Mouse (Mus musculus) ovary, postnatal 10 days (tissue): ENCODE data around the gene Rbms1.

ENCODE experiments used
- DNase-seq: peaks from one replicate; pipeline ENCODE4 v3.0.0; 2022; ENCODE audit warnings: low spot score

Gene Rbms1

DNA sequence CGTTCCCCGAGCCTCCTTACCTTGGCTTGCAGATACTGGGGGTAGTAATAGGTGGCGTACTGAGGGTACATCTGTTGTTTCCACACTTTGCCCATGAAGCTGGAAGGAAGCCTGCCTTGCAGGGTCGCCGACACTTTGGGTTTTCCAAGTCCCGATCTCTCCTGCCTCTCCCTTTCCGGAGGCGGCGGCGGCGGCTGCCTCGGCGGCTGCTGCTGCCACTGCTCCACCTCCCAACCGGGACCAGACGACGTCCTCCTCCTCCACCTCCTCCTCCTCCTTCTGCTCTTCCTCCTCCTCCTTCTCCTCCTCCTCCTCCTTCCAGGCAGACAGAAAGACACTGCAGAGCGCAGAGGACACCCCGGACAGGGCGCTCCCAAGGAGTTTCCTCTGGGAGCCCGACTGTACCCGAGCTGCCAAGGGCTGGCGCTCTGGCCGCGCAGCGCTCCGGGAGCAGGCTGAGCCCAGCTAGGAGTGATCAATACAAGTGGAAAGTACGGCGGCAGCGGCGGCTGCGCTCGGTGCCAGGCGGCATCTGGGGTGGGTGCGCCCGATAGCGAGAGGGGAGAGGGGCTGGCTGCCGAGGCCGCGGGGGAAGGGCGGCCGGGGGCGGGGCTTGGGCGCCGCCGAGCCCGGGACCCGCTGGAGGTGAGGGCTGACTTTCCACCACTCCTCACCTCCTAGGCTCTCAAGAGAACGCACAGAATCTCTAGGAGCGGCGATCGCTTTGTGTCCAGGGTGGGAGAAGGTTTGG is at the start of gene Rbms1:
Gene Rbms1, minus strand, starts transcription at position 522 of the 751 bp plus-strand sequence.
- DNase-seq, result peak; percentile 63

DNA sequence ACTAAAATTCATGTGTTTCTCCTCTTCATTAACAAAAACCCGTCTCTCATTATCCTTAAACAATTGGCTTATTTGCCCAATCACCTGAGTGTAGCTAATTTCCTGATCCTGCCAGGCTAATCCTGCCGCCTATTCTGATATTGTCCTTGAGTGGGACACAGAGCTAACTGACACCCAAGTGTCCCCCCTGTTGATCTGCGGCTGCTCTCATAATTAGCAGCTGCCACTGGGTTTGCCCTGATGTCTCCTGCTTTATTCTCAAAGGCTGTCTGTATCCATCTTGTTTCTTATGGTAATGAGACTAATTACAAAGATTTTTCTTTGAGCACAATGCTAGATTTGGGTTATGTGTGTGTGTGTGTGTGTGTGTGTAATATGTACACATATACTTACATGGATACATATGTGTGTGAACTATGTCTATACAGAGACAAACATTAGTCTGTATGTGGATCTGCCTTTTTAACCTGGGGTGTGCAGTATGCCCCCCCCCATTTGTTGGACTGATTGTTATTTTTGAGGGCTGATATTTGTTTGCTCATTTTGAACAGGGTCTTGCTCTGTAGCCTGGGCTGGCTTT is 49.3 kb upstream of the Rbms1 start:
- DNase-seq, result no peak

DNA sequence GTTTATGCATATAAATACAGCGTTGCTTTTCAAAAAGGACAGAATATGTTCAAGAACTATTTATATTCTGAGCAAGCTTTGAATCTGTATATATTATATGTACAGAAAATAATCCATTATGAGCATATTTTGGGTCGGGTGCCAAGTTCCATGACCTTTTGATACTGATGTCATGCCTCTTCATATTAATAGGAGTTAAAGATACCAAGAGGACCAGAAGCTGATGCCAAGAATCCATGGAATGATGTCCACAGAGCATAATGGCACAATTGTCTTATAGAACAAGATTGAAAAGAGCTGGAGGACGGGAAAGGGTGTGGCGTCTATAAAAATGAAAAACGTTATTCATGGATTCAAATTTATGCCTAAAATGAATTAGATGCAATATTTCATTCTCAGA is 23.3 kb upstream of the Rbms1 start:
- DNase-seq, result no peak

DNA sequence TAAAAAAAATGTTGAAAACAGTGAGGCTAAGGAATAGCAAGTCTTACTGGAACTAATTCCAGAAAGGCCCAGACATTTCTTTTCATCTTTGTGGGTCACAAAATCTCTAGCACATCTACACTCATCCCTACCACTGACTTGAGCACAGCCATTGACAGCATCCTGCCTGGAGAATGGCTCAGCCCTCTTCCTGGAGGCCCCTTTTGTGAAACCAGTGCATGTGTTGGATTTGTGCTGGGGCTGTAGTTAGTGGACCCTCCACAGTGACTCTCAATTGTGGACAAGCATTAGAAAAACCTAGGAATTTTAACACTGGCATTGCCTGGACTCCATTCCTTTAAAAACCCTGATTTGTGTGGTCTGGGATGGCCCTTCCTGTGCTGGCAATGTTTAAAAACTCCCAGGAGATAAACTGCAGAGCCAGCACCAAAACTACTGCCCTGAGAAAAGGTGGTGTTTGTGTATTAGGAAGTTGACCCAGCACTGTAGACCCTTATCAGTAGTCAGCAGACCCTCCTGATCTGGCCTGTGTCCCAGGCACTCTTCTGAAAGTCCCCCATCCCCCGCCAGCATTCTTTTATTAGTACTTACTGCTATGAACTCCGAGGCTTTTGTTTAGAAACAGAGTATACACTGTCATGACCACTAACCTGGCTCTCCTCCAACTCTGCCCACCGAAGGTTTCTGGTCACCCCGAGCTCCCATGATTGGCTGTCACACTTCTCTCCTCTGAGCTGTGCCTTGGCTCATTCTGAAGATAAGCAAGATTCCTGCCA is 15.7 kb upstream of the Rbms1 start:
- no peak for DNase-seq

DNA sequence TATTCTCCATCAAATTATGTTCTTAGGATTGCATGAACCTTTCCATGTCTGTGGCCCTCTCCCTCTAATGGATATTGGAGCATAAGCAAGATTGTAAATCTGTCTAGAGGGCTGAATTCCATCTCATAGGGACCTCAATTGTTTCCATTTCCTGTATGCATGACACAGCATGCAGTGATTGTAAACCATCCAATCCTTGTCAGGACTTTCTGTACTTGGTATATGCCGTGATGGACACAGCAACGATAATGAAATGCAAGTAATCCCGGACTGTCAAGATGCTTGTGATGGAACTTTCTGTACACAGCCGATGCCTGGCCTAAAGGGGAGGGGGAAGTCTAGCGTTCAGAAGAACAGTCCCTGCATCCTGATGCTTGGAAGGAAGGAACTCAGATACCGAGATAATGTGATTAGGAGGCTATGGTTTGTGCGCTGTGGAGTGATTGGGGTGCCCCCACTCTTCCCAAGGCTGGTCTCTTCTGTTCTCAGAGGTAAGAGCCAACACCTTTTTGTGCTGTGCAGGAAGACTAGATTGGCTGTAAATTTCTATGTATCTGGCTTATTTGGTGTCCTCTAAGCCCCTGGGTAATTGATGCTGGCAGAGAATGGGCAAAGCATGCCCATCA is 9.3 kb upstream of the Rbms1 start:
- DNase-seq, result no peak

DNA sequence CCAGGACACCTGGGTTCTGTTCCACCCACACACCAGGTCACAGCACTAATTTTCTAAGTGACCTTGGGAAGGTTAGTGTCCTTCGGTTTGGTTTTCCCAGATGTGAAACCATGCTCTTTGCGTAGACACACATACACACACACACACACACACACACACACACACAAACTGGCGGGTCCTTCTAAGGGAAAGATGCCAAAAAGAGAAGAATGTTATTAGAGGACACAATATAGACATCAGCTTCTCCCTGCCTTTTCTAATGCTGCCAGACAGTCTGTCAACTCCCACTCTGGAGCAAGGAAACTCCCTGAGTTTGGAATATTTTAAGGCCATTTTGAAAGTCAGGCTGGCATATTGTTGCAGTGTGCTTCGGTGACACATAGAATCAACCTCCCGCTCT is 624 bp upstream of the Rbms1 start:
- no peak for DNase-seq

DNA sequence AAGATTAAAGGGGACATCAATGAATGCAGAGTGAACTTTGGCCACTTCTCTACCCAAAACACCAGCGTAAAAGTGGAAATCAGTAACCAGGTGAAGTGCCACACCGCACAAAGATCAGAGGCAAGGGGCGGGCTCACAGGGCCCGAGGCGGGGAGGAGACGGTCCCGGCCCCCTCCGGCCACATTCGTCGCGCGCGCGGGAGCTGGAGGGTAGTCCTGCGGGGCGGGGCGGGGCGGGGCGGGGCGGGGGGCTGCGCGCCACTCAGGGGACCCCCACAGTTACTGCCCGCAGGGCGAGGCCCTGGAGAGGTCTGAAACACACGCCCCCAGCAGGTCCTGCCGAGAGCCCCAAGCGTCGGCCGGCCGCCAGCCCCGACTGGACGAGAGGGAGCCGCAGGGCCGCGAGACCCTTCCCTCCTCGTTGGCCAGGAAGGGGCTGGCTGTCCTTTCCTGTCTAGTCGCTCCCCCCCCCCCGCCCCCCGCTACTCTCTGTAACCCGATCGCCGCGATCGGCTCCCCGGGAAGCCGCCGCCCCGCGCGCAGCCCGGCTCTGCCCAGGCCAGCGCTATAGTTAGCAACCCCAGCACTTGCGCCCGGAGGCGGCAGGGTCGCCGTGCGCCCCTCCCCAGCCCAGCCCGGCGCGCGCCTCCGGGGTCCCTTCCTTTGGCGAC is 856 bp downstream of the Rbms1 start:
- peak; percentile 45 for DNase-seq

DNA sequence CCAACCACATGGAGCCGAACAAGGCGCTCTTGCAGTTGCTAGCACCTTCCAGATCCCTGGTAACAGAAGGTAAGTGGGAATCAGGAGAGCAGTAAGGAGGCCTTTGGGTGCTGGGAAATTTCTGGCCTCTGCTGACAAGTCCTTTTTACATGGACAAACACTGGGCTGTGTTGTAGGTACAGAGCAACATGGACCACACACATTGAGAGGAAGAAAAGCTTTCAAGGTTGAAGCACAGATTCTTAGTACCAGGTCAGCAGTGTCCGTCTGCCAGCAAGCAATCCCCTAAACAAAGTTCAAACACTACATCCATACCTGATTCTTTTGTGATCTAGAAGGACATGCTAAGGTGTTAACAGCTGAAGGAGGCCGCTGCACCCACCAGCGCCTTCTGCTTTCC is 1.7 kb downstream of the Rbms1 start:
- no peak for DNase-seq

DNA sequence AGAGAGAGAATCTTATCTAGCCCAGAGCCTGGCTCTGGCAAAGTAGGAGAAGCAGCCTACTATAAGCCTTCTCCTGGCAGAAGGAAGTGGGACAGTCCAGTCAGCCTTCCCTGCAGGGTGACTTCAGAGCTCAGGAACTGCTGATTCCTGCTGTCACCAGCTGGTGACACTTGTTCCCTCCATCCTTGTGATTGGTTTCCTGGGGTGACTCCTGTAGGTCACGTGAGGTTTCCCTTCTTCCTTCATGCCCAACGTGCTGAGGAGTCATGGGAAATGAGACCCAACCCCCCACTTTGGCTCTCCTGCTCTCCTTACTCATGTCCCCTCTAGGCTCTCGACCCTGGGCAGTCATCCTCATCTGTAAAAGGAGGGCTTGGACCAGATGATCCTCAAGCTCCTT is 14.8 kb downstream of the Rbms1 start:
- no peak for DNase-seq

DNA sequence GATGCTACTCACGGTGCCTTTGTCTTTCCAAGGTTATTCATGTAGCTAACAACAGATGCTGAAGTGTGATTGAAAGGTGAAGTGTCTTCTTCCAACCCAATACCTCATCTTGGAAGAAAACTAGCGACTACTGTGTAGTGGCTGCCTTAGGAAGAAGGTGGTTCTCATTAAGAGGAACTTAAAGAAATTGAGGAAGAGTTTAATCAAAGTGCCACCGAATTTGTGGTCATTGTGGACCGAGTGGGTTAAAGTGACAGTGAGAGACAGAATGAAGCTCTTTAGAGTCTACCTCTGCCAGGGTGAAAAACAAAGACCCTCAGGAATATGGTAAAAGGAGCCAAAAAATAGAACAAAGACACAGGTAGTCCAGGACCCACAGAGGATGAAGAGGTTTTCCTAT is 15.2 kb downstream of the Rbms1 start:
- no peak for DNase-seq

DNA sequence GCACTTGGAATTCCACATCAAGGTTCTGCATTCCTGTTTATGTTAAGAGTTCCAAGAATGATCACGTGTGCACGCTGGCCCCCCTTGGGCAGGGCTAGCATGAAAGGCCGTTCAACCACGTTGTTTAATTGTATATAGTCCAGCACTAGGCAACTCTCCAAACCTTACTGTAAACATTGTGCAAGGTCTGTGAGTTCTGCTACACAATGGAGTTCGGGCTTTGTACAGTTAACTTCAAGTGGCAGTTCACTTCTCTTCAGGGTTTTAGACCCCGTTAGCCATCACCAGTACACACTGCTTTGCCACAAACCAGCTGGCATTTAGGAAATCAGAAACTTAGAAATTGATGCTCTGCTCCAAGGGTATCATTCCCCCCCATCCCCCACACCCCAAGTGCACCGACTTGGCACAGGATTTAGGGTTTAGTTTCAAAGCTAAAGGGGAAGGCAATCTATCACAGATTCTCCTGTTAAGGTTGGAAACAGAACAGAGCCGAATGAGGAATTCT is 22.5 kb downstream of the Rbms1 start:
- DNase-seq, result peak; percentile 18

DNA sequence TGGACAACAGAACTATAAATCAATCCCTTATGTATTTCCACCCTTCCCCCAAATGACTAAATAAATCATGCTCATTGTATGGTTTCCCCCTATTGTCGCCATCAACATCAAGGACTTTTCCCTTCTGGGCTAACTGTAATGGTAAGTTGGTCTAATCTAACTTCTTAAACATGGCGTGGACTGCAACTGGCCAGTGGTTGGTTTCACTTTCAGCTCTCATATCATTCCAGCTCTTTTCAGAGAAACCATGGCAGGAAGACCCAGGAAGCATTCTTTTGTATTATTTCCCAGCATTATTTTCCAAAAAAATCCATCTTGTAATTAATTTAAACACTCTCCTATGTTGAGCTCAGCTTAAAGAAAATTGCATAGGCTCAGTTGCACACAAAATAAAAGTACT is 23.0 kb downstream of the Rbms1 start:
- no peak for DNase-seq

DNA sequence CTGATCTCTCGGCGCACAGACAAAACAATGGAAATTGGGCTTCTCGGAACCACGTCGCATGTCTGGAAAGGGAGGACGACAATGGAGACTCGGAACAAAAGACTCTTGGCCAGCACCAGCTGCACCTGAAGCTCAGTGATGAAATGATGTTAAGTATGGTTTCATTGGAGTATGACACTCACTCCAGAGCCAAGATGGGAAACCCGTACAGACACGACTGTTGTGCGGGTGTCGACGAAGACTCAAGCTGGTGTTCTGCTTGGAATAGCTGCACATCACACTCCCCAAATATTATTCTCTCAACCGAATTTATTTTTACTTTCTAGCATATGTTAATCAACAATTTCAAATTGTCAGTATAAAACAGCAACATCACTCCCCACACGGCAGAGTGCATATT is 26.1 kb downstream of the Rbms1 start:
- no peak for DNase-seq

DNA sequence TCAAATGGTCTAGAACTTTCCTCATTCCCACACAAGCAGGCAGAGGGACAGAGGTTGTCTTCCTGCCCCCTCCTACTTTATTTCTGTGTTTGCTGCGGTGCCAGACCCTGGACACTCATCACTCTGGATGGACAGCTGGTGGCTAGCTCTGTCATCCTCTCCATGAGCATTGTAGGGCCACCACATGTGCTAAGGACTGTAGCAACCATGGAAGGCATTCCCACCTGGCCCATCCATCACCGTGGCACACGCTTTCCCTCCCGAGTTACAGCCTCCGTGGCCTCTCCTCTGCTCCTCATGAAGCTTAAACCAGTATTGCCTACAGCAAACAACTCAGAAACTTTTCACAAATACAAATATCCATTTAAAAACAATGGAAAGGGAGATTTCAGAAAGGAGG is 34.0 kb downstream of the Rbms1 start:
- DNase-seq, result no peak

DNA sequence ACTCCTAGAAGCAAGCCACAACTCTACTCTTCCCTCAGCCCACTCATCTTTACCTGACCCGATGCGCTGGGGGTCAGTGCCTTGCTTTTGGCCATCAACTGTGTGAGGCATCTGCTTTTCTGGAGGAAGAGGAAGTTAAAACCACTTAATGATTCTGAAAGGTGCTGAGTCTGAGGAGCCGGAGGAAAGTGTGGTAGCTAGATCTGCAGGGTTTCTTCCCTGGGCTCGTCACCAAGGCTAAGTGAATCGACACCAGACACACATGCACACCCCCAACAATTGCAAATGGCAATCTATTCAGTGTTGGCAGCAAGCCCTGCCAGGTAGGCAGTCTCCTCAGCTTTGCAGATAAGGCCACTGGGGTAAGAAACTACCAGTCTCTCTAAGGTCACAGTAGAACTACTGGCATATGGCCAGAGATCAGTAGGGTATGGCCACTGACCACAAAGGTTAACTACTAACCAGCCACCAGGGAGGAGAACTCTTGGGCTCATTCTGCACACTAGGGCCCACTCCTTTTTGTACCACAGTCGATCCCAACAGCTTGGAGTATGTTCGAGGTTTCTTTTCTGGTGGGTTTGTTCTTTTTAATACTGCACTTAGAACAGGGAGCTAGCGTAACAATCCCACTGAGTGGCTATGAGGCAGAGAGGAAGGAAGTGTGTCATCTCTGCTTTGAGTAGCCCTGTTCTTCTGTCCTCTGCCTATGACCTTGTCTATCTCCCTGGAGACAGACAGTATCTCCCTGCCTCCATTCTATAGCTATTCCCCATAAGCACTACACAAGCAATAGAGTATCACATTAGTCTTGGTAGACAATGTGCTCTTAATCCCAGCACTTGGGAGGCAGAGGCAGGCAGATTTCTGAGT is 34.9 kb downstream of the Rbms1 start:
- no peak for DNase-seq

DNA sequence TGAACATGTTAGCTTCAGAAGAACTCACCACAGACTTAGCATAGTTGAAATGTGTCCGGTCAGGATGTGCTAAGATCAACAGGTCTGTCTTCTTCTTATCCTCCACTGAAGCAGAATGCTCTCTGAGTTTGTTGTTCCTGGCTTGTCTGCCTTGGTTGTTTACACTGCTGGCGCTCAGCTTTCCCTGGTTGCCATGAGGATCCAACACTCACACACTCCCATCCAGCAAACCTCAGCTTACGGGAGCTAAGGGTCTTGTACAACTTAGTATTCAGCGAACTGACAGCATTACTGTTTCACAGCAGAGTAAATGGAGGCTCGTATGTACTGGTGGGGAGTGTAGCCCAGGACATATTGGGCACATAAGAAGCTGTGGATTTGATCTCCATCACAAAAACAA is 37.9 kb downstream of the Rbms1 start:
- no peak for DNase-seq

DNA sequence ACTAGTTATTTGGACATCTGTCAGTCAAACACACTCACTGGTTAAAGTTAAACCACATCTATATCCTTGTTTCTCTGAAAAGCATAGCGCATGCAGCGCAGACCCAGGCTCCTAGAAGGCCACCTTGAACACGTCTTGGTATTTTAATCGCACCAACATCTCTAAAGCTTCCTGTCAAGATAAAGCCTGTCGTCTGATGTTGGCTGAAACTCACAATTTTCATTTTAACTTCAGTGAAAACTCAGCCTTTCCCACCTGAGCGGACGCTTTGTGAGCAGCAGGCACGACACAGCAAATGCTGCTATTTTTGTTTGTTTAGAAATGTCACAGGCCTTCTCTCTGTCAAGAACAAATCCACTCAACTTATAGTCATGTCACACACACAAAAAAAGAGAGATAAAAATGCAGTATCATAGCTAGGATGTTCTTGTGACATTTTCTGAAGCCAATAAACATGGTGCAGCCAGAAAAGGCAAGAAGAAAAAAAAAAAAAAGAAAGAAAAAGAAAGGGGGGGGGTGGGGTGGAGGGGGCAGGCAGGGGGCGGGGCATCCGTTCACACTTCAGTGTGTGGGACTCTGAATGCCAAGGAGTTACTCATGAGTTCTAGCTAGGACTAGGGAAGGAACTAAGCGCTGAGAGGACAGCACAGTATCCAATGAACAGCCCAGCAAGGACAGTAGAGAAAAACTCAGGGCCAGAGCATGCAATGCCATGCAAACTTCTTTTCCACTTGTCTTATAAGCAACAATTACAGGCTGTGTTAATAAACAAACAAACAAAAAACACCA is 39.0 kb downstream of the Rbms1 start:
- DNase-seq, result no peak

DNA sequence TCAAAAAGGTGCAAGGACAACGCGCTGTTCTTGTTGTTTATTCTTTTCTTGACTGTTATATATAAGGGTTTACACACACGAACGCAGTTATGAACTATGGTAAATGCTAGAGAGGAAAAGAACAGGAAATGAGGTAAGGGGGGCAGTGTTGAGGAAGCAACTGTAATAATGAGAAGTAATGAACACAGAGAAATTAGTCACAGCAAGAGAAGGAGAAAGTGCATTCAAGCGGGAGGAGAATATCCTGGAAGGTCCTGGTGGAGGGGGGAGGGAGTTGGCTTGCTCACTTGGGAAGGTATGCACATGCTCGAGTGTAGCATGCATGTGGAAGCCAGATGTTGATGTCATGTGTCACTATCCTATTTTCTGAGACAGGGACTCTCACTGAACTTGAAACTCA is 39.9 kb downstream of the Rbms1 start:
- no peak for DNase-seq

DNA sequence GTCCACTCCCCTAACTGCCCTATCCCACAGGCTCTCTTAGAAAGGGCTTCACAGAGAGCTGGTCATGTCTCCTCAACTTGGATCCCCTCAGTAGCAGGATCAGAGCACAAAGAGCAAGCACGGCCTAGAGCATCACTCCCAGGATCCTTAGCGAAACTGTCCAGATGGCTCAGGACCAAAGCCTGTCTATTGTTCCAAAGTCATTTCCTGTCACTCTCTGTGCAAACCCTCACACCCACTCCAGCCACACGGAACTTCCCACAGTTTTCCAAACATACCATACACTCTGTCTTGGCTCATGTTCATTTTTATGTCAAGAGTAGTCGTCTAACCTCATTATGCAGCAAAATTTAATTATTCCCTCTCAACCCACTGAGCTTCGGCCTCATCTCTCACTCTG is 40.6 kb downstream of the Rbms1 start:
- DNase-seq, result no peak

DNA sequence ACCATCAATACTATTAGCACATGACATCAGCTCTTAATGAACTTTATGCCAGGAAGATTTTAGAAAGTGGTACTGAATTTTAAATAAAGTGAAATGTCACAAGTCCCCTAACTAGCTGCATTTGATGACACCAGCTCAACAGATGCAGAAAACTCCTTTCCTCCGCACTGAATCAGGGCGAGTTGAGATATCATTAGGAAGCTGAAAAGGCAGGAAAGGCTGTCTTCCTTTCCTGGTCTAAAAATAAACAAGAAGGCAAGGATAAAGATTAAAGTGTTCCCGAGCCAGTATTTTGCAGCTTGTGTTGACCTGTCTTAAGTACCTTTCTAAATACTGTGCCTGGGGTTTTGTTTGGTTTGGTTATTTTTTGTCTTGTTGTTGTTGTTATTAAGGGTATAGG is 42.9 kb downstream of the Rbms1 start:
- DNase-seq, result no peak
